Mouse (Mus musculus) cortical plate, adult 2 months (tissue): ENCODE results near the gene Nol9.

Experiments
- CTCF ChIP-seq: fragments of 200-500 bp; IDR thresholded peaks from 2 replicates; pipeline ENCODE4 v1.5.1; 2011; ENCODE audit warnings: mild to moderate bottlenecking, control low read depth, low read length; ENCODE audit not compliant: insufficient read depth; ENCODE audit errors: extremely low read depth
- POLR2A ChIP-seq: fragments of 200-500 bp; IDR thresholded peaks from 2 replicates; pipeline ENCODE4 v1.6.1; 2011; ENCODE audit warnings: mild to moderate bottlenecking, low read length, control low read depth; ENCODE audit not compliant: insufficient read depth; ENCODE audit errors: extremely low read depth

DNA sequence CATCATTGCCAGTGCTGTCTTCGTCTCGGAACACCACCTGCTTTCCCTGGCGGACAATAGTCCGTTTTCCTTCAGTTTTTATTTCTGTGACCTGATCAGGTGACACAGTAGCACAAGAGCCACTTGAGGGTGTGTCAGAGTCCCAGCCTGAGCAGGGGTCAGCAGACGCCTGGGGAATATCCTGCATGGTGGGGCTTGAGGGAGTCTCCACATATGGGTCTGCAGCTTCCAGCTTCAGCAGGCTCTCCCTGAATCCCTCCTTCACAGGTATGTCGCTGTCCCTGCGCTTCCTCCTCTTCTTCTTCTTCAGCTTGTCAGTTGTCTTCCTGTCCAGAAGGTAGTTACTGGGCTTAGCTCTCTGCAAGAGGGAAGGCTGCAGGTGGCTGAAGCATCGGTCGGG, 47.0 kb upstream of the Nol9 start:
- no peak for TF ChIP-seq POLR2A
- TF ChIP-seq CTCF = no peak
